Mouse (Mus musculus) liver, adult (tissue): ENCODE results near the gene Hsp90ab1.

ENCODE experiments used
- GATA4 ChIP-seq: IDR thresholded peaks from 2 replicates; pipeline ENCODE4 v1.6.1; 2014; ENCODE audit warnings: mild to moderate bottlenecking, low read length; ENCODE audit not compliant: insufficient replicate concordance

Gene Hsp90ab1

DNA sequence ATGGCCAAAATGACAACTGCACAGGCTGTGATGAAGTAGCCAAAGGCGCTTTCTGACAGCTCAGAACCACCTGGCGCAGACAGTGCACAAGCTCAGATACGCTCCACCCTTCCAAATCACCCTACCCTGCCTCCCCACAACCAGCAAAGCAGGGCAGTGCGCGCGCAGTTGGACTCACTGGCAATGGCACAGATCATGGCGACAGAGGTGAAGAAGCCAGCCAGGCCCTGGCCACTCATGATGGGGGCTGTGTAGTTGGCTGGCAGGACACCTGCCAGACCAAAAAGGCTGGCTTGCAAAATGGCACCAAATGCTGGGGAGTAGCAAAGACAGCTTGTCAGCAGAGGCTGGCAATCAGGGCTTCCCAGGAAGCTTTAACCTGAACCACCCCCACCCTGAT is 16.2 kb upstream of the Hsp90ab1 start:
- TF ChIP-seq GATA4 = no peak

DNA sequence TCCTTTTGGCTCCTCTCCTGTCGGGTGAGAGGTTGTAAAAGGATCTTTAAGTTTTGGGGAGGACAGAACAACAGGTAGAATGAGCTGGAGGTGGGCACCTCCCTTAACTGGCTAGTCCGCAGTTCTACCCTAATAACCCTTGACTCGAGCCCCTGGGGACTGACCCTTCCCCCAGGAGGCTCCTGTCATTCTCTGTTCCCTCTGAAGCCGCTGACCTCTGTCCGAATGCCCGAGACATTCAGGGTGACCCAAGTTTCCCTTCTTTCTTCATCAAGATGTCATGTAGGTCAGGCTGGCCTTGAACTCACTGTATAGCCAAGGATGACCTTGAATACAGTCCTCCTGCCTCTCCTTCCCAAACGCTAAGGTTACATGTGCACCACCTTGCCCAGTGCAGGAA is 15.3 kb upstream of the Hsp90ab1 start:
- TF ChIP-seq GATA4 = no peak

DNA sequence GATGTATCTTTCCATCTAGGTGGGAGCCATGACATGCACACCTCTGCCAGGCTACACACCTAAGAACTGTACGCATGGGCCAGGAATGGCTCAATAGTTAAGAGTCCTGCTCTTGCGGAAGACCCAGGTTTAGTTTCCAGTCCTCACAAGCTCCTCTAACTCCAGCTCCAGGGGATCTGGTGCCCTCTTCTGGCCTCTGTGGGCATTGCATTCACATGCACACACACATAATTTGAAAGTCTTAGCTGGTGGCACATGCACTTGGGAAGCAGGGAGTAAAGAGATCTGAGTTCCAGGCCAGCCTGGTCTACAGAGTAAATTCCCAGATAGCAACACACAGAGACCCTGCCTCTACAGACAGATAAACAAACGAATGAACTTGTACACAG is 13.4 kb upstream of the Hsp90ab1 start:
- TF ChIP-seq GATA4 = no peak

DNA sequence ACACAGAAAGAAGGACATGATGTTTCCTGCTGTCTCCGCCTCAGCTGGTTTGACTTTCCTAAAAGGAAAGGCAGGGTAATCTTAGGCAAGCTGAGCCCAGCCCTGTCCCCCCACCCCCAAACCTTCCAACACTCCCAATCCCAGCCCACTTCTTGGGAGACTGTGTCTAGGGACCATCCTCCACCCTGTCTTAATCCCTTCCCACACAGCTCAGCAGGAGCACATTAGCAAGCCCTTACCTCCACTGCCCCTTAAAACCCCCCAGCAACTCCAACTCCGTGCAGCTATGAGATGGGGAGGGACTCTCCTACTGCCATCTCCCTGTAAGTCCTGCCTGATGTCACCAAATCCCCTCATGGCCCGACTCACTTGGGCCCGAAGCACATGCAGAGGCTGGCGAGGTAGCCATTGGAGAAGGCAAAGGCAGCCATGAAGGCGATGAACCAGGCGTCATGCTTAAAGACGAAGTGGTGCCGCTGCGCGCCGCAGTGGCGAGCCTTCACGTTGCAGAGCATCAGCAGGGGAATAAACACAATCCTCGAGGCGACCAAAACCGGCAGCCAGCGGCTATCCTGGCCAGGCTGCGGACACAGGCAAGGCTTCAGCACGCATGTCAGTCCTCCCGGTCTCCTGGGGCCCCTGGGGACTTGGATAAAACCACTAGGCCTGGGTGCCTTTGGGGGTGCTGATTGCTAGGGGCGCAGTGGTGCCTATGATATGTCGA is 12.8 kb upstream of the Hsp90ab1 start:
- no peak for TF ChIP-seq GATA4

DNA sequence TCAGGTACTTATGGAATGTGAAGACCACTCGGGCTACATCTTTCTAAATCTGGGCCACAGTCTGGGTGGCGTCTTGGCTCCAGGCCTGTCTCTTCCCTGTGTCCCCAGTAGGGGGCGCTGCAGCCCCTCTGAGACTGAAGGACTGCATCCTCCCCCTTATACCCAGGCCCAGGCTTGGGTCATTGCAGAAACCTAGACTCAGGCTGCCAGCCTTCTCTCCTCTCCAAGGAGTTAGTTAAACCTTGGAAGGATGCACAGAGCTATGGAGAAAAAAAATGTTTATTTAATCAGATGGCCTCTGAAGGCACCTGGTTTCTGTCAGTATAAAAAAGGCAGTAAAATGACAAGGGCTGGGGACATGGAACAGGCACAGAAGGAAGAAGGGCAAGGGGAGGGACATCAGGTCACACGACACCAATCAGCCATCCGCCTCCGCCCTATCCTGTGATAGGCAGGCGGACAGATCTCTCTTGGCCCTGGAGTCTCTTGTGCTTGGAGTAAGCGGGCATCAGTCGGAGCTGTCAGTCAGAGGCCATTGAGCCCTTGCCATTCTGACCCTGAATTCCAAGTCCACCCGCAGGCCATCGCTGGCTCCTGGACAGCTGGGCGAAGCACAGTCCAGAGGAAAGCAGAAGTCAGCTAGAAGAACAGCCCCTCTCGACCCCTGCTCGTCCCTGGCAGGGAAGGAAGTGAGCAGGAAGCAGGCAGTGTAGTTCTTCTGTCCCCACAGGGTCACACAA is 12.0 kb upstream of the Hsp90ab1 start:
- peak; percentile 66; the same call in 1 of the 2 replicates for TF ChIP-seq GATA4

DNA sequence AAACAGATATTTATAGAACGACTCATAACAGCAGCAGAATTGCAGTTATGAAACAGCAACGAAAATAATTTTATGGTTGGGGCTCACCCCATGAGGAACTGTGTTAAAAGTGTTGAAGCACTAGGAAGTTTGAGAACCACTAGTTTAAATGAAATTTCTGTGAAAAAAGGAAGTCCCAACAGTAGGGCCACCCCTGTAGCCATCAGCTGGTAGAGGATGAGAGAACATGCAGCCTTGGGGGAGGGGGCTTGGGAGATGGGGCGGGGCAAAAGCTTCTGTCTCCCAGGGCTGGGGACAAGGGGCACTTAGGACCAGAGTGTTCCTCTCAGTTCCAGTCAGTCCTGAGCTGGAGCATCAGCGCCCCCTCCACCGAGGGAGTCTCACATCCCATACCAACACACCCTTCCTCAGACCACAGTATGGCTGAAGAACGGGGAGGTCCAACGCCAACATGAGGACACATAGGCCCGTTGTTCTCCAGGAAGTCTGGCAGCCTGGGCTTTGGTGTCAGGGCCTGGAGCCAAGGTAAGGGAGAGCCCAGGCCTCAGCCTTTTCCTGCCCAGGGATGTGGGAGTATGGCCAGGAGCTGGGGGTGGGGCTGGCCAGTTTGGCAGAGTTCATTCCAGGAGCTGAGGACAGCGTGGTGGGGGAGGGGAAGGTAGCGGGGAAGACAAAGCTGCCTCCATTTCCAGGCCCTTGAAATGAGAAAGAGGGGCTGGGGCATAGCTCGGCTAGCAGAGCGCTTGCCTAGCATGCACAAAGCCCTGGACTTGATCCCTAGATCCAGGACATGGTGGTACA is 11.2 kb upstream of the Hsp90ab1 start:
- no peak; the same call in 1 of the 2 replicates for TF ChIP-seq GATA4

DNA sequence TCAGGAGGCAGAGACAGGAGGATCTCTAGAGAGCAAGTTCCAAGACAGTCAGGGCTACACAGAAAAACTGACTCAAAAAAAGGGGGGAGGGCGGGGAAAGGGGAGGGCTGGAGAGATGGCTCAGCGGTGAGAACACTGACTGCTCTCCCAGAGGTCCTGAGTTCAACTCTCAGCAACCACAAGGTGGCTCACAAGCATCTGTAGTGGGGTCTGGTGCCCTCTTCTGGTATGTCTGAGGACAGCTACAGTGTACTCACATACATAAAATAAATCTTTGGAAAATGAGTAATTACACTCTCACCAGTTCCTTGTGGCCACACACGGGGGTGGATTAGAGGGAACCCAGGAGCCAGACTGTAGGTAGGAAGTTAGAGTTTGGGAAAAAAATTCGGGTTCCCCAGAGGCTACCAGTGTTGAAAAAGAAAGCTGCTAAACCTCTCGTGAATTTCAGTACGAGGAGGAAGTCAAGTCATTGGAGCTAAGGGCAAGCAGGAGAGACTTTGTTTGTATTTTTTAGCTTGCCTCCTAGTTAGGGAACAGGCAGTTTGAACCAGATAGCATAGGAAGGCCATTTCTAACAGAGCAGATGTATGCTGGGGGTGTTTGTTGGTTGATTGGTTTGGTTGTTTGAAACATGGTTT is 9.8 kb upstream of the Hsp90ab1 start:
- TF ChIP-seq GATA4 = no peak

DNA sequence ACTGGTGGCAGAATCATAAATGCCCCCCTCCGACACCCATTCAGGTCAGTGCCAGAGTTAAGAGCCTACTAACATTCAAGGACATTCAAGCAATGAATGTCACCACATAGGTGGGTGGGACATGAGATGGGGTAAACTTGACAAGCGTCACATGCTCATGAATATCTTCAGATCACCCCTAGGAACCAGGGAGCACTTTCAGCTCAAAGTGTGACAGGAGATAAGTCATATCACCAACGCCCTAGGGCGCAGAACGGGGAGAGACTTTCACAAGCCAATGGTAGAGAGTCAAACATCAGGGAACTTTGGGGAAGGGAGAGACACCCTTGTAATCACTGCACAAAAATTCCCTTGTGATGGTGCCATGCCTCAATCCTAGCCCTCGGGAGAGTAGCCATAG is 9.1 kb upstream of the Hsp90ab1 start:
- no peak for TF ChIP-seq GATA4

DNA sequence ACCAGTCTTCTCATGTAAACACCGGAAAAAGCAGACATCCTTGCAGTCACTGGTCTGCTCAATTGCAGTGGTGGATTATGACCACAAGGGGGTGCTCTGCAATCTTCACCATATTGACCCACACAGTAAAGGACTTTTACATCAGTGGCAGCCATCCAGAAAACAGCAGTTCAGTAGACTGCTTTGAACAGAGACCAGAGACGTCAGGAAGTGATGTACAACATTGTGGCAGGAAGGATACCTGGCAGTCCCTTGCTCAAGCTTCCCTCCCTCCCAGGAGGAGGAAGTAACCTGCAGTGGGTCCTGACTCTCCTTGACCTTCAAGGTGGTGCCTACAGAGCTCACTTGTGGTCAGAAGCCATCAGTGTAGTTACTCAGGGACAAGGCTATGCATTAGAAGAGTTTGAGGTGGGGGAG is 8.5 kb upstream of the Hsp90ab1 start:
- no peak for TF ChIP-seq GATA4

DNA sequence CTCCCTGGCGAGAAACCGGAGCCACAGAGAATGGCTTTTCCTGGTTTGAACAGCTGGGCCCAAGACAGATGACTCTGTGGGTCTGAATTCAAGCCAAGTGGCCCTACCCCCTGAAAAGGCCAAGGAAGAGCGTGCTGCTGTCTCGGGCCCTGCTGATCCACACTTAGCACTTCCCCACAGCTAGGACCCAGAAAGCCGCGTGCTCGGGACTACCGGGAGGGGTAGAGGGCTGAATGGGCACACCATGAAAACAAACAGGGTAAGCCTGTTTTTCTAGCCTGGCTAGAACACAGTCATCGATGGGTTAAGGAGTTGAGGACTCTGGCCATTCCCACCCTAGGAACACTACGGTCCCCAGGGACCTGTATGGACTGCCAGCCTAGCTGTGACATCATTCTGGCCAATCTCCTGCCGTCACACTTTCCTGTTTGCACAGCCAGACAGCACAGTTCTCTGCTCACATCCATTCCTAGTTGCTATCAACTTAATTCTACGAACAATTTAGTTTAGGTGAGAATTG is 7.9 kb upstream of the Hsp90ab1 start:
- no peak for TF ChIP-seq GATA4

DNA sequence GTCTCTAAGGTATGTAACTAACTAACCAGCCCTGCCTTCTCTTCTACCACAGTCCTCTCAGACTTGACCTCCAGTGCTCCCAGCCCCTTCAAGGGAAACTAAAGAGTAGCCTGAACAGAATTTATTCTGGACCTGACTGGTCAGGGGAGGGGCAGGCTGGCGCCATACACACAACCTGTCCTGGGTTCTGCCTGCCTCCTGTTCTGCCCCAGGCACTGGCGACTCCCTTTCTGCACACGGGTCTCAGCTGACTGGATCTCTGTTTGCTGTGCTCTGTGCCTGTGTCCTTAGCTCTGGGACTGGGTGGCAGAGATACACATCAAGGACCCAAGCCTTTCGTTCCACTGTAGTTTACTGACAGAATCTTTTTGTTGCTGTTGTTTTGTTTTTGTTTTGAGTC is 6.5 kb upstream of the Hsp90ab1 start:
- TF ChIP-seq GATA4 = no peak

DNA sequence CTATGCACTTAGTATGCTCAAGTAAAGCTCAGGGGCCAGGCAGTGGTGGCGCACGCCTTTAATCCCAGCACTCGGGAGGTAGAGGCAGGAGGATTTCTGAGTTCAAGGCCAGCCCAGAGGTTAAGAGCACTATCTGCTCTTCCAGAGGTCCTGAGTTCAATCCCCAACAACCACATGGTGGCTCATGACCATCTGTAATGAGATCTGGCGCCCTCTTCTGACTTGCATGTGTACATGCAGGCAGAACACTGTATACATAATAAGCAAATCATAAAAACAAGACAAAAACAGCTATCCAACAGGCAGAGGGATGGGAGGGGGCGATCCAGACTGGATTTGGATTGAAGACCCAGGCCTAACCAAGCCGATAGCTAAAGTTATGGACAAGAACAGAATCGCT is 5.8 kb upstream of the Hsp90ab1 start:
- no peak for TF ChIP-seq GATA4

DNA sequence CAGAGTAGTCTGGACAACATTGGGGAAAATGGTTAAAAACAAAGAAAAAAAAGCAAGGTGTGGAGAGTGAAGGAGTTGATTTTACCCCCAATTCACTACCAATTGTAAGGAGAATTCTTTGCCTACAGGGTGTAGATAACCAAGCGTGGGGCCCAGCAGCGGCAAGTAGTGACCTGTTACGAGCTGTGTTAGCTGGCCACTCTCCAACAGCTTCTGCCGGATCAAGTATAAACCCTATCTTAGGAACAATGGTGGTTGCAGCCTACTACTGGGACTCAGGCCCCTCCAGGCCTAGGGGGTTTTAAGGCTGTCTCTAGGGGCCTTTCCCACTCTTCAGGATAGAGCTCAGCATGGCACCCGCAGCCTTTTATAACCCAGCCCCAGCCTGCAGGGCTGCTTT is 5.2 kb upstream of the Hsp90ab1 start:
- TF ChIP-seq GATA4 = no peak

DNA sequence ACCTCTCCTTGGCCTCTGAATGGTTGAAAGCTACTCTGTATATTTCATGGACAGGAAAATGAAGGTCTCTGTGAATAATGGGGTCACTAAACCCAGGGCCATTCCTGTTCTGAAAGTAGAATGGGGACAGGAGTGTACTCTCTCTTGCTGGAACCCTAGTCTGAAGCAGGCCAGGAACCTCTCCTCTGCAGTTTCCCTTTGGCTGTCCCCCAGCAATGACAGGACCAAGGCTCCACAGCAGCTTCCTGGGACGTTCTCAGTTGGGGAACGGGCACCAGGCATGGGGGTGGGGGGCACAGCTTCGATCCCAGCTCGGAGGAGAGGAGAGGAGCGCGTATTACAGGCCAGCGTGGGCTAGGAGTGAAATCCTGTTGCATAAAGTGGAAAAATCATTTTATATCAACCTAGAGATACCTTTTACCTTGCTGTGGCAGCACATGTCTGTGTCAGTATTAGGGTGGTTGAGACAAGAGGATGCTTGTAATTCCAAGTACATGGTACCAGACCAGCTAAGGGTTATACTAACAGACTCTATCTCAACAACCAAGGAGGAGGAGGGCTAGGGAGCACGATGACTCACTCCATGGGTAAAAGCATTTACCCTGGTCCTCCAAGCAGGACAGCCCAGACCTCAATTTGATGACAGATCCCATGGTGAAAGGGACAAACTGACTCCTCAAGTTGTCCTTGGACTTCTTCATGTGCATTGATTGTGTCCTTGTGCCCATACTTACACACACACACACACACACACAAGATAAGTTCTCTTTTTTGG is 2.2 kb upstream of the Hsp90ab1 start:
- no peak for TF ChIP-seq GATA4

DNA sequence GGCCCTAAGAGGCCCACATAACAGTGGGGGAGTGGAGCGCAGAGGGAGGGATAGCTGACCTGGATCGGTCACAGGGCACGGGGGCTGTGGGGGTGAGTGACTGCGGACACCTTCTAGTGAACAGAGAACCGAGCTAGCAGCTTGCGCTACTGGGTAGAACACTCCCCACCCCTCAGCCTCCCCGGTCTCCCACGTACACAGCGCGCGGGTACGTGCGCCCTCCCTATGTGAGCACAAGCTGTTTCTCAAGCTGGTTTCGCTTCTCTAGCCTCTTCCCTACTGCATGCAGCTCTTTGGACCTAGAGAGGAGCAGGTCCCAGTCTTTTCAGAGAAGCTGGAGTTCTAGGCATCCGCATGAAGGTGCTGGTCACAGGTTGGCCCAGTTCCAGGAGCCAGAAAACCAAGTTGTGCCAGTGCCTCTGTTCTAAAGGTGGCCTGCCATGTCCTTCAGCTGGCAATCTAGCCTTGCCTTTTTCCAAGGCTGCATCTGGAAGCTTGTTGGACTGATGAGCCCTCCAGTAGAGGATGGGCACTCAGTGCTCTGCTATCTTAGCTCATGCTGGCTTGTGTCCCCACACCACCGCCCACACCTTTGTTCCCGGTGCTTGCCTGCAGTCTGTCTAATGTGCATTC is 1.2 kb upstream of the Hsp90ab1 start:
- TF ChIP-seq GATA4 = no peak

DNA sequence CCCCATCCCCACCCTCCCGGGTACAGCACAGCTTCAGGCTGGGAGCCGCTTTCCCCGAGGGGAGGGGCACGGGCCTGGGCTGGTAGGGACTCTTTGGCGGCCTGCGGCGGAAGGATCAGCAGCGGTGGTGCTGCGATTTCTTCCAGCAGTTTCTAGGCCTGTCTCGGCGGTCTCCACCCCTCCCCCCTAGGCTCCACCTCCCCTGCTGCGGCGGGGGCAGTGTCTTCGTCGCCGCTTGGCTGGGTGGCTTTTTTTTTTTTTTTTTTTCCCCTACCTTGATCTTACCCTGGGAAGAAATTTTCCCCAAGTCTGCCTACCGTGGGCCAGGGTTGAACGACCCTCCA is 681 bp upstream of the Hsp90ab1 start:
- no peak for TF ChIP-seq GATA4
